Mouse (Mus musculus) embryonic stem cell, embryonic (primary cell): Measurements from ENCODE around the gene Polr2m.

Source experiments
- CTCF ChIA-PET, 4 experiments: fragments of 300-600 bp in 2 of 4; fragments of 350-600 bp in 2 of 4; sonication (Branson Sonifier 250); formaldehyde crosslinking; loops; one replicate each; lab custom pipeline; 2022; ENCODE audit warnings: inconsistent platforms in 2 of 4; lab: Charles Lee
- POLR2A ChIA-PET, 4 experiments: fragments of 300-600 bp in 2 of 4; fragments of 350-600 bp in 2 of 4; sonication (Branson Sonifier 250); formaldehyde crosslinking; loops; one replicate each; lab custom pipeline; 2022; ENCODE audit warnings: antibody characterized with exemption in 4 of 4, inconsistent platforms in 1 of 4; lab: Charles Lee

Polr2m gene

GRCm38 (mm10) chr9:71485475-71486094 is at the start of gene Polr2m:
Gene Polr2m, minus strand, starts transcription at chr9:71485935.
- CTCF ChIA-PET, result interaction anchor here (0.5 to 1.2 kb wide), 9 partner anchors 9 to 1892 kb away, joined by 3 to 5 read pairs (median 3); no protein-coding TSS in a partner anchor
- POLR2A ChIA-PET, result interaction anchor here (0.5 to 2.2 kb wide), 56 partner anchors 8 to 999 kb away, joined by 3 to 52 read pairs (median 4); partner anchors contain the start of genes Myzap (in 1 of the 4) and Tcf12 (in 1 of the 4)

GRCm38 (mm10) chr9:71535036-71535435 is 49.3 kb upstream of the Polr2m start:
- POLR2A ChIA-PET, result interaction anchor here in 1 of 4 experiments (0.8 to 1.0 kb wide), 2 partner anchors 11 to 19 kb away, joined by 3 read pairs; no protein-coding TSS in a partner anchor
- CTCF ChIA-PET, result interaction anchor here (0.6 to 1.6 kb wide), 6 partner anchors 12 to 80 kb away, joined by 3 to 7 read pairs (median 4); no protein-coding TSS in a partner anchor

GRCm38 (mm10) chr9:71529960-71530359 is 44.2 kb upstream of the Polr2m start:
- POLR2A ChIA-PET, result interaction anchor here in 1 of 4 experiments (1.5 to 2.4 kb wide), 2 partner anchors 10 to 44 kb away, joined by 3 to 6 read pairs; partner anchors contain the start of gene Polr2m
- CTCF ChIA-PET, result interaction anchor here in 2 of 4 experiments (0.7 to 2.6 kb wide), 3 partner anchors 13 to 85 kb away, joined by 3 to 10 read pairs (median 3); no protein-coding TSS in a partner anchor

GRCm38 (mm10) chr9:71527438-71527837 is 41.7 kb upstream of the Polr2m start:
- CTCF ChIA-PET, result interaction anchor here in 1 of 4 experiments (1.6 kb wide), 1 partner anchor 12 kb away, joined by 5 read pairs; no protein-coding TSS in a partner anchor
- POLR2A ChIA-PET, result no interaction called here

GRCm38 (mm10) chr9:71523901-71524300 is 38.2 kb upstream of the Polr2m start:
- POLR2A ChIA-PET, result interaction anchor here in 1 of 4 experiments (0.9 to 1.7 kb wide), 3 partner anchors 11 to 45 kb away, joined by 3 to 4 read pairs (median 3); no protein-coding TSS in a partner anchor
- CTCF ChIA-PET, result no interaction called here

GRCm38 (mm10) chr9:71519836-71520235 is 34.1 kb upstream of the Polr2m start:
- CTCF ChIA-PET, result interaction anchor here in 3 of 4 experiments (0.7 to 1.2 kb wide), 5 partner anchors 23 to 308 kb away, joined by 3 read pairs; no protein-coding TSS in a partner anchor

GRCm38 (mm10) chr9:71517487-71517886 is 31.8 kb upstream of the Polr2m start:
- POLR2A ChIA-PET, result interaction anchor here in 1 of 4 experiments (0.7 to 1.5 kb wide), 3 partner anchors 24 to 99 kb away, joined by 3 to 4 read pairs (median 3); partner anchors contain the start of gene Polr2m
- CTCF ChIA-PET, result interaction anchor here in 3 of 4 experiments (0.6 to 4.1 kb wide), 7 partner anchors 26 to 197 kb away, joined by 3 to 14 read pairs (median 3); no protein-coding TSS in a partner anchor

More at GRCm38 (mm10) chr9:71519836-71520235, 34.1 kb upstream of the Polr2m start:
- POLR2A ChIA-PET, result interaction anchor here in 2 of 4 experiments (0.6 to 0.9 kb wide), 2 partner anchors 11 to 21 kb away, joined by 3 to 5 read pairs; no protein-coding TSS in a partner anchor

GRCm38 (mm10) chr9:71515862-71516261 is 30.1 kb upstream of the Polr2m start:
- ChIA-PET POLR2A (interaction anchor here (0.6 to 2.8 kb wide), 18 partner anchors 9 to 94 kb away, joined by 3 to 26 read pairs (median 3); partner anchors contain the start of gene Polr2m (in 4 of the 4)), CTCF (interaction anchor here (0.5 to 4.1 kb wide), 58 partner anchors 9 to 307 kb away, joined by 3 to 18 read pairs (median 4); partner anchors contain the start of gene Polr2m (in 1 of the 4))

GRCm38 (mm10) chr9:71513566-71513965 is 27.8 kb upstream of the Polr2m start:
- POLR2A ChIA-PET, result interaction anchor here in 2 of 4 experiments (0.6 to 2.0 kb wide), 4 partner anchors 10 to 27 kb away, joined by 3 to 4 read pairs (median 4); partner anchors contain the start of gene Polr2m (in 1 of the 2)
- CTCF ChIA-PET, result interaction anchor here in 2 of 4 experiments (0.7 to 1.4 kb wide), 2 partner anchors 19 to 99 kb away, joined by 3 to 4 read pairs; no protein-coding TSS in a partner anchor

- CTCF ChIA-PET, result interaction anchor here in 2 of 4 experiments (0.7 to 1.4 kb wide), 3 partner anchors 19 to 100 kb away, joined by 3 to 4 read pairs (median 3); partner anchors contain the start of gene Polr2m (in 1 of the 2)
- POLR2A ChIA-PET, result interaction anchor here in 2 of 4 experiments (0.8 to 2.0 kb wide), 4 partner anchors 21 to 35 kb away, joined by 3 to 5 read pairs (median 4); partner anchors contain the start of gene Polr2m (in 1 of the 2)
These were observed 27.2 kb upstream of the Polr2m start for GRCm38 (mm10) chr9:71512899-71513298.

GRCm38 (mm10) chr9:71498391-71499182 is 12.9 kb upstream of the Polr2m start:
- POLR2A ChIA-PET, result interaction anchor here in 2 of 4 experiments (0.9 to 12.4 kb wide), 5 partner anchors 8 to 438 kb away, joined by 3 to 146 read pairs (median 6); partner anchors contain the start of gene Polr2m (in 1 of the 2)
- CTCF ChIA-PET, result interaction anchor here in 3 of 4 experiments (0.6 to 2.8 kb wide), 4 partner anchors 17 to 737 kb away, joined by 3 to 9 read pairs (median 5); no protein-coding TSS in a partner anchor

GRCm38 (mm10) chr9:71496637-71497036 is 10.9 kb upstream of the Polr2m start:
- CTCF ChIA-PET, result interaction anchor here in 2 of 4 experiments (0.7 to 1.5 kb wide), 2 partner anchors 19 kb away, joined by 4 read pairs; no protein-coding TSS in a partner anchor

GRCm38 (mm10) chr9:71493771-71494170 is 8.0 kb upstream of the Polr2m start:
- CTCF ChIA-PET, result interaction anchor here (1.0 to 2.0 kb wide), 7 partner anchors 15 to 42 kb away, joined by 3 to 7 read pairs (median 3); no protein-coding TSS in a partner anchor
- POLR2A ChIA-PET, result interaction anchor here (0.6 to 12.4 kb wide), 21 partner anchors 8 to 673 kb away, joined by 3 to 146 read pairs (median 4); partner anchors contain the start of gene Polr2m (in 4 of the 4)

More at GRCm38 (mm10) chr9:71496637-71497036, 10.9 kb upstream of the Polr2m start:
- POLR2A ChIA-PET, result interaction anchor here in 2 of 4 experiments (1.3 to 12.4 kb wide), 5 partner anchors 9 to 17 kb away, joined by 4 to 146 read pairs (median 5); partner anchors contain the start of gene Polr2m (in 2 of the 2)

- POLR2A ChIA-PET, result interaction anchor here (0.5 to 12.4 kb wide), 20 partner anchors 7 to 1469 kb away, joined by 3 to 146 read pairs (median 3); partner anchors contain the start of gene Polr2m (in 1 of the 4)
These were observed 6.7 kb upstream of the Polr2m start for GRCm38 (mm10) chr9:71492296-71493025.

GRCm38 (mm10) chr9:71490076-71490475 is 4.3 kb upstream of the Polr2m start:
- CTCF ChIA-PET, result interaction anchor here in 1 of 4 experiments (0.7 kb wide), 1 partner anchor 39 kb away, joined by 3 read pairs; no protein-coding TSS in a partner anchor
- POLR2A ChIA-PET, result interaction anchor here in 2 of 4 experiments (0.7 to 12.4 kb wide), 3 partner anchors 10 to 158 kb away, joined by 3 to 146 read pairs (median 4); no protein-coding TSS in a partner anchor

More at GRCm38 (mm10) chr9:71492296-71493025, 6.7 kb upstream of the Polr2m start:
- CTCF ChIA-PET, result interaction anchor here in 3 of 4 experiments (0.6 to 2.0 kb wide), 10 partner anchors 13 to 200 kb away, joined by 3 to 7 read pairs (median 4); no protein-coding TSS in a partner anchor
